Mouse (Mus musculus) granulocyte monocyte progenitor cell, adult 5-6 weeks (primary cell): ENCODE data around the gene Vmn1r125. TPM values are rescaled to one million over a fixed set of nuclear protein-coding genes. Genes with fewer than 3 reads are reported as not detected.
"Not testable (repeated sequence)": the region's sequence is repeated elsewhere in the genome, so short reads cannot be mapped to it uniquely, and the experiment has no call there.

ENCODE experiments used
- ATAC-seq: replicated peaks from 2 replicates; pipeline ENCODE4 v1.8.0; 2016; ENCODE audit warnings: mild to moderate bottlenecking, moderate TSS enrichment, inconsistent platforms; ENCODE audit not compliant: poor library complexity, severe bottlenecking
- total RNA-seq, 2 experiments: library from RNA; stranded (forward) in 1 of 2; stranded (reverse) in 1 of 2; fragments of 200-712, 200-1000 nt in 1 of 2; fragments of >200 nt in 1 of 2; fragmentation: Nextera tagmentation in 1 of 2; gene quantifications; 2 replicates each; pipeline ENCODE4 v1.2.3; 2014 to 2017

Gene Vmn1r125
- total RNA-seq (2014; fragmentation: Nextera tagmentation) (not detected in 2 replicates), total RNA-seq (2017) (not detected in 2 replicates)

DNA sequence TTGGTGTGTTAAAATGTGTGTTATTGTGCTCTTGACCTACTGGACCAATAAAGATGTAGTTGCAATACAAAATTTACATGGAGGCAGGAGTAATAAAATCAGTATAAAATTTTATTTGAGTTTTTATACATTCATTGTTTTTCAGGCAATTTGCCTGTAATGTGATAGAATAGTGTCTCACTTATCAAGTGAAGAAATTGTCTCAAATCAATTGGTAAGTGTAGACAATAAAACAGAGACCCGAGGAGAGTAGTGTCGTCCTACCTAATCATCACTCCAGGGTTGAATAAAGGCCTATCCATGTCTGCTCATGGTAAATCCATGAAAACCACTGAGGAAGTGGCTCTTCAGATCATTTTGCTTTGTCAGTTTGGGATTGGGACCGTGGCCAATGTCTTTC is at the start of gene Vmn1r125:
Vmn1r125 (plus strand) TSS at position 301 of the 400 bp plus-strand sequence.
- ATAC-seq, result not testable (repeated sequence)

DNA sequence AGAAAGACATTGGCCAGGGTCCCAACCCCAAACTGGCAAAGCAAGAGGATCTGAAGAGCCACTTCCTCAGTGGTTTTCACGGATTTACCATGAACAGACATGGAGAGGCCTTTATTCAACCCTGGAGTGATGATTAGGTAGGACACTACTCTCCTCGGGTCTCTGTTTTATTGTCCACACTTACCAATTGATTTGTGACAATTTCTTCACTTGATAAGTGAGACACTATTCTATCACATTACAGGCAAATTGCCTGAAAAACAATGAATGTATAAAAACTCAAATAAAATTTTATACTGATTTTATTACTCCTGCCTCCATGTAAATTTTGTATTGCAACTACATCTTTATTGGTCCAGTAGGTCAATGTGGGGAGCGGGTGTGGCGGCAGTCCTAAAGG is 11.5 kb upstream of the Vmn1r125 start, which contains the start of gene Vmn1r124:
Vmn1r124 (minus strand) TSS at position 101 of the 400 bp plus-strand sequence.
- ATAC-seq, result not testable (repeated sequence)

DNA sequence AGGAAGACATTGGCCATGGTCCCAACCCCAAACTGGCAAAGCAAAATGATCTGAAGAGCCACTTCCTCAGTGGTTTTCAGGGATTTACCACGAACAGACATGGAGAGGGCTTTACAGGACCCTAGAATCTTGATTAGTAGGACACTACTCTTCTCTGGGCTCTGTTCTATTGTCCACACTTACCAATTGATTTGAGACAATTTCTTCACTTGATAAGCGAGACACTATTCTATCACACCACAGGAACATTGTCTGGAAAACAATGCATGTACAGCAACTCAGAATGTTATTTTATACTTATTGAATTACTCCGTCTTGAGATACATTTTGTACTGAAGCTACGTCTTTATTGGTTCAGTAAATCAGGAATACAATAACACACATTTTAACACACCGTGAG is 29.4 kb downstream of the Vmn1r125 start, which contains the start of gene Vmn1r126:
Vmn1r126 (minus strand) TSS at position 101 of the 400 bp plus-strand sequence.
- ATAC-seq, result not testable (repeated sequence)

DNA sequence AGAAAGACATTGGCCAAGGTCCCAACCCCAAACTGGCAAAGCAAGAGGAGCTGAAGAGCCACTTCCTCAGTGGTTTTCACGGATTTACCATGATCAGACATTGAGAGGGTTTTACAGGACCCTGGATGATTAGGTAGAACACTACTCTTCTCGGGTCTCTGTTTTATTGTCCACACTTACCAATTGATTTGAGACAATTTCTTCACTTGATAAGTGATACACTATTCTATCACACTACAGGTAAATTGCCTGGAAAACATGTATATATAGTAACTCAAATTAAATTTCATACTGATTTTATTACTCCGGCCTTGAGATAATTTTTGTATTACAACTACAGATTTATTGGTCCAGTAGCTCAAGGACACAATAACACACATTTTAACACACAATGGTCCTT is 47.8 kb downstream of the Vmn1r125 start, which contains the start of gene Vmn1r127:
Vmn1r127 (minus strand) TSS at position 101 of the 400 bp plus-strand sequence.
- not testable (repeated sequence) for ATAC-seq

Other genes with a start within 250 kb of the Vmn1r125 start
- gene Vmn1r120, start 218.4 kb upstream of the Vmn1r125 start, total RNA-seq (2014; fragmentation: Nextera tagmentation), result not detected in 2 replicates
- not detected in 2 replicates for gene Vmn1r120, start 218.4 kb upstream of the Vmn1r125 start, total RNA-seq (2017)
- not detected in 2 replicates for gene Vmn1r121, start 173.7 kb upstream of the Vmn1r125 start, total RNA-seq (2014; fragmentation: Nextera tagmentation)
- not detected in 2 replicates for gene Vmn1r121, start 173.7 kb upstream of the Vmn1r125 start, total RNA-seq (2017)
- not detected in 2 replicates for gene Vmn1r122, start 138.1 kb upstream of the Vmn1r125 start, total RNA-seq (2014; fragmentation: Nextera tagmentation)
- gene Vmn1r122, start 138.1 kb upstream of the Vmn1r125 start, total RNA-seq (2017), result not detected in 2 replicates
- not detected in 2 replicates for gene Vmn1r123, start 110.0 kb upstream of the Vmn1r125 start, total RNA-seq (2014; fragmentation: Nextera tagmentation)
- not detected in 2 replicates for gene Vmn1r123, start 110.0 kb upstream of the Vmn1r125 start, total RNA-seq (2017)
- gene Gm5157, start 81.8 kb upstream of the Vmn1r125 start, total RNA-seq (2014; fragmentation: Nextera tagmentation), result not detected in 2 replicates
- not detected in 2 replicates for gene Gm5157, start 81.8 kb upstream of the Vmn1r125 start, total RNA-seq (2017)
- not detected in 2 replicates for gene Vmn1r124, start 11.6 kb upstream of the Vmn1r125 start, total RNA-seq (2014; fragmentation: Nextera tagmentation)
- not detected in 2 replicates for gene Vmn1r124, start 11.6 kb upstream of the Vmn1r125 start, total RNA-seq (2017)
- not detected in 2 replicates for gene Vmn1r126, start 29.3 kb downstream of the Vmn1r125 start, total RNA-seq (2014; fragmentation: Nextera tagmentation)
- gene Vmn1r126, start 29.3 kb downstream of the Vmn1r125 start, total RNA-seq (2017), result not detected in 2 replicates
- gene Vmn1r127, start 47.7 kb downstream of the Vmn1r125 start, total RNA-seq (2014; fragmentation: Nextera tagmentation), result not detected in 2 replicates
- not detected in 2 replicates for gene Vmn1r127, start 47.7 kb downstream of the Vmn1r125 start, total RNA-seq (2017)
- not detected in 2 replicates for gene Vmn1r128, start 77.2 kb downstream of the Vmn1r125 start, total RNA-seq (2014; fragmentation: Nextera tagmentation)
- gene Vmn1r128, start 77.2 kb downstream of the Vmn1r125 start, total RNA-seq (2017), result not detected in 2 replicates
- gene Vmn1r129, start 89.1 kb downstream of the Vmn1r125 start, total RNA-seq (2014; fragmentation: Nextera tagmentation), result not detected in 2 replicates
- gene Vmn1r129, start 89.1 kb downstream of the Vmn1r125 start, total RNA-seq (2017), result not detected in 2 replicates
- gene Gm6882, start 160.6 kb downstream of the Vmn1r125 start, total RNA-seq (2014; fragmentation: Nextera tagmentation), result not detected in 2 replicates
- not detected in 2 replicates for gene Gm6882, start 160.6 kb downstream of the Vmn1r125 start, total RNA-seq (2017)
- gene Vmn1r130, start 239.6 kb downstream of the Vmn1r125 start, total RNA-seq (2014; fragmentation: Nextera tagmentation), result not detected in 2 replicates
- gene Vmn1r130, start 239.6 kb downstream of the Vmn1r125 start, total RNA-seq (2017), result not detected in 2 replicates